Mouse (Mus musculus) erythroid progenitor cell, adult 5-6 weeks (primary cell): ENCODE data around the gene Ism1. TPM values are rescaled to one million over a fixed set of nuclear protein-coding genes. Genes with fewer than 3 reads are reported as not detected.

Experiments
- ATAC-seq: replicated peaks from 2 replicates; pipeline ENCODE4 v1.8.0; 2016; ENCODE audit warnings: moderate number of reproducible peaks, mild to moderate bottlenecking, moderate TSS enrichment, inconsistent platforms; ENCODE audit not compliant: poor library complexity, low FRiP score, severe bottlenecking
- total RNA-seq, 2 experiments: library from RNA; stranded (forward) in 1 of 2; stranded (reverse) in 1 of 2; fragments of 150-400 nt in 1 of 2; fragments of 186-747, 209-891 nt in 1 of 2; gene quantifications; 2 replicates each; pipeline versions ENCODE4 v1.2.3 to v1.2.4; 2015 to 2017; ENCODE audit warnings: low replicate concordance in 2 of 2

The Ism1 gene
- total RNA-seq (2015; ENCODE audit: low replicate concordance): not detected in 2 replicates
- total RNA-seq (2017; ENCODE audit: low replicate concordance): 0.64 TPM in 1 of 2 replicates, not detected in the other

DNA sequence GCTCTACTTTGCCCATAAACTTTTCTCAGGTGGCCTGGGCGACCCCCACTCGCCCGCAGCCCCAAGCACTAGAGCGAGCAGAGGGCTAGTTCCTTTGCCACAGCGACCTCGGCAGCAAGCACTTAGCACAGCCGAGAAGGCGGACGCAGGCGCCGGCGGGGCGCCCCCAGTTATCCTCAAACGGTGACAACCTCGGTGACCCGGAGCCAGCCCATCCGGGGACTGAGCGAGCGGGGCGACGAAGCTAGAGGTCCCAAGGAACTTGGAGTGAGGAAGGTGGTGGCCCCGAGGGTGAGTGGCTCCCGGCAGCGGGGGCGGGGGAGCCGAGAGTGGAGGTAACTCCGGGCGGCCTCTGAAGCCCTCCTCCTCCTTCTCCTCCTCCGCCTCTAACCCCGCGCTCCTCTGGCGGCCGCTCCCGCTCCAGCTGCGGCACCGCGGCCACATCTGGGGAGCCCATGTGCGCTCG is at the start of gene Ism1:
Ism1 (plus strand) TSS at position 370 of the 466 bp plus-strand sequence.
- no peak for ATAC-seq

DNA sequence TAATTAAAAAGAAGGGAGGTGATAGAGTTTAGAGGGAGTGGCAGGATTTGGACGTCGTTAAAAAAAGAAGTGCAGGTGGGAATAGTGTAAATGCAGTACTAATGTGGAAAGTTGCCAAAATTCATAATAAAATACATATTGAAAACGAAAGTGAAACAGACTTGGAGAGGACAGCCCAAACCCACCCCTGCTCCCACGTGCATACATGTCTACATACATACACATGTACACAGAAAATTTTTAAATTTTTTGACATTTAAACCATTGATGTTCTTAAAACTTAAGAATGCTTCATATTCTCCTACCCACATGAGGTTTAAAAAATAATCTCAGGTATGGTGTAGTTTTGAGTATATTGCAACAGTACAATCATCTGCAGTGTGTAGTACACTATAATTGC is 49.2 kb upstream of the Ism1 start:
- ATAC-seq: no peak

DNA sequence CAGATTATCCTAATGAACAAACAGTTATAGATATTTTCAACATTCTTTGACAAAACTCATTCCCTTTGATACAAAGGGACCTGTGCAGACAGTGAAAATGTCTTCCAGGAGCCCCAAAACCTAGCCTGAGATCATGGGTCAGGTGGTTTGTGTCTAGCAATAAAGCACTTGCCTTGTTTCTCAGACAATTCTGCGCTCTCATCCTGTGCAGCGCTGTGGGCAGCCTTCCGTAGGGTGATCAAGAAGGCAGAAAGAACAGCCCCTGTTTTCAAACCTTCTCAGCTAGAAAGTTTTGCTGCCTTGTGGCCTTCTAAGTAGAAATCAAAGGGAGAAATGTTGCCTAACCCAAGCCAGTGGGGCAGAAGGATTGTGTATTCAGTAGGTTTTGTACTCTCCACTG is 48.3 kb upstream of the Ism1 start:
- no peak for ATAC-seq

DNA sequence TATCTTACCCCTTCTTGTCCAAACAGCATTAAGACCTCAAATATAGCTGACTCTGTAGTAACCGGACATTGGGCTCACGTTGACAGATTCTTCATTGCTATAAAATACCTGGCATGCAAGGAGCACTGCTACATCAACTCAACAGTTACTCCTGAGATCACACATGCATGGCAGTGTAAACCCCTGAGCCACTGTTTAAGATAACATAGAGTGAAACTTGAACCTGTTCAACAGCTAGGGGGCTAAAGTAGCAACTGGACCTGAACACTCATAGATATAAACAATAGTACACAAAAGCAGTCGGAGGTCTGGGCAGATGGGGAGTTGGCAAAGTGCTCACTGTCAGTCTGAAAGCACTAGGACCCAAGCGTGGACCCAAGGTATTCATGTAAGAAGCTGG is 43.5 kb upstream of the Ism1 start:
- no peak for ATAC-seq

DNA sequence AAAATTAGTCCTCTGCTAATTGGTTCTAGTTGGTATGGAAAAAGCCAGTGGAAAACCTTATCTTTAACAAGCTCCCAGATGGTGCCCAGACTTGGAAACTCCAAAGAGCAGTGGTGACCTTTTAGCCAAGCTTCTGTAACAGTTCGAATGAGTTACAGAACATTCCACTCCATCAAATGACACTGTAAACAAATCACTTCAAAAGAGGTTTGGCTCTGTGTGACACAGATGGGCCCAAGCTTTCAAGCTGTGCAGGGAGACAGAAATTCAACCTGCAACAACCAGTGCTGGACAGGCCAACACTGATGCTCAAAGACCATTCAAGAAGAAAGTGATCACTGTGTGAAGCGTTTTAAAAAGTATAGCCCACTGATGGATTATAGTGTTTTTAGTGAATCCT is 40.1 kb upstream of the Ism1 start:
- ATAC-seq: no peak

DNA sequence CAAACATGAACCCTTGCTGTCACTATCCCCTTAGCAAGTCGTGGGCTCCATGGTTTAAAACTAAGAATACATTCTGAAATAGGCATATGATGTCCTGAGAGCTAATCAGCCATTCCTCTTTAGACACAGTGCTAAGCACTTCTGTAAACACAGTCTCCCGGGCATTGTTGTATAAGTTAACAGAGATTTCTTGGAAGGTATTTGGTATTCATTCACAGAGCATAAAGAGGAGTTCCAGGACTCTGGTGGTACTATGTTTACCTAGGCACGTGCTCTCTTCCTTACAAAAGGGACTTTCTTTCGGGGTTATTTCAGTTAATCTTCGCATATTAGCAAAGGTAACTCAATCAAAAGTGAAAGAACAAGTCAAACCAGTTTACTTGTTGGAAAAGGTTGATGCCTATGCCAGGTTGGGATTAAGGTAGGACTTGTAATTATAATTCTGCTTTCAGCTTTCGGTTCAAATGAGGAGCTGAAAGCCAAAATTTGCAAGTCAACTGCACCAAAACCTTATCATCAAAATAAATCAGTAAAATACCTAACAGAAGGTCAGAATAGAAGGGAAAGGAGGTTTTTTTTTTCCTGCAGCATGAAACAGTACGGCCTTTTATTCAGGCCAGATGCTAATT is 36.1 kb upstream of the Ism1 start:
- no peak for ATAC-seq

DNA sequence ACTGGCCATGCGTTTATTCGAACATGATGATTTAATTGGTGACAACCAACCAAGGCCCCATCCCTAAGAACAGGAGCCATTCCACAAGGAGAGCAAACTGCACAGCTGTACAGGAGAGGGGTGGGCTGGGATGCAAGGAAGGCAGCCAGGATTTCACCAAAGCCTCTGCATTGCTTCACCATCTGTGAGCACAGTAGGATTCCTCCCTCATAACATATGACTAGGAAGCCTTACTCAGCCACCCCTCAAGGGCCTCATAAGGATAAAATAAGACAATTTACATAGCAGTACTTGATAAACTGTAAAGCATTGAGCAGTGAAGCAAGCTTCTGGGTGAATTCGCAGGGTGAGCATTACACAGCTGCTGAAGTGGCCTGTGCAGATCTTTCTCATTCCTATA is 28.5 kb upstream of the Ism1 start:
- no peak for ATAC-seq

DNA sequence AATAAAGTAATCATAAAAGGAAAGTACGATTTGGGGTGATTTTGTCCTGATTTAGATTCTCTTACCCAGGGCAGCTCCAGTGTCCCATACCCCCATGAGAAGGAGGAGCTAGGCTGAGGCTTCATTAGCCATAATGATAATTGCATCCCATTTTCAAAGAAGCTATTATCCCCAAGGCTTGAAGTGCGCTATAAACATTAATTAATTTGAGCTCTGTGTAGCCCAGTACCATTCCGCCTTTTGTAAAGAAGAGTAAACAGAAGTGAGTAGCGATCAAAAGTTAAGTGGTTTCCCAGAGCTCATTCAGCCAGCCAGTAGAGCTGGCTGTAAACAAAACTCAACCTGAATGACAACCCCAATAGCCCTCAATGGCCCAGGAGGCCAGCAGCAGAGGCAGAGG is 21.2 kb upstream of the Ism1 start:
- ATAC-seq: no peak

DNA sequence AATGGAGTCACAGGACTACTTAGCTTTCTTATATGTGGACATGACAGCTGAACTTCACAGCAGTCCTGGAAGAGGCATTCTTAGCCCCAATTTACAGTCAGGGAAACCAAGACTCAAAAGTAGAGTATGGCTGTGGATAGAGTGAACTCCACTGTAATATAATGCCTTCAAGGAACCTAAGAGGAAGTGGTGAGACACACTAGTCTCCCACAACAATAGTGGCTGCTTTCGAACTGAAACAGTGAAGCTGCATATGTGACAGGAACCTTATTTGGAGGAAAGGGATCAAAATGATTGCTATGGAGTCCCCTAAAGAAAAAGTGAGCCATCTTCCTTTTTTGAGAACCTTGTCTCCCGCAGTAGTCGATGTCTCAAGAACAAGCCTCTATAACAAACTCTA is 6.1 kb upstream of the Ism1 start:
- no peak for ATAC-seq

DNA sequence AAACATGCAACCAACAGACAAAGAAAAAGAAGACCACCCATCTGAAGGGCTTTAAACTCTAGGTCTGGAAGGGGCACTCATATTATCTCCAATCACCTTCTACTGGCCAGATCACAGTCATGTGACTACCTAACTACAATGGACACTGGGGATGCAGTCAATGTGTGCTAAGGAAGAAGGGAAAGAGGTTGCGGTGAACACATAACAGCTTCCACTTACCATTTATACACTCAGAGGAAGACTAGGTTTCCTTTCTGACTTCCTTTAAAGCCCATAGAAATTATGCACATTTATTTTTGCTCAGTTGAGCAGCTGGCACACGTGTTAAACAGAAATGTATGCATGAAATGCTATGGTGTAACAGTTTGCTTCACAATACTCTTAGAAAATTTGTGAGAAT is 5.6 kb upstream of the Ism1 start:
- no peak for ATAC-seq

DNA sequence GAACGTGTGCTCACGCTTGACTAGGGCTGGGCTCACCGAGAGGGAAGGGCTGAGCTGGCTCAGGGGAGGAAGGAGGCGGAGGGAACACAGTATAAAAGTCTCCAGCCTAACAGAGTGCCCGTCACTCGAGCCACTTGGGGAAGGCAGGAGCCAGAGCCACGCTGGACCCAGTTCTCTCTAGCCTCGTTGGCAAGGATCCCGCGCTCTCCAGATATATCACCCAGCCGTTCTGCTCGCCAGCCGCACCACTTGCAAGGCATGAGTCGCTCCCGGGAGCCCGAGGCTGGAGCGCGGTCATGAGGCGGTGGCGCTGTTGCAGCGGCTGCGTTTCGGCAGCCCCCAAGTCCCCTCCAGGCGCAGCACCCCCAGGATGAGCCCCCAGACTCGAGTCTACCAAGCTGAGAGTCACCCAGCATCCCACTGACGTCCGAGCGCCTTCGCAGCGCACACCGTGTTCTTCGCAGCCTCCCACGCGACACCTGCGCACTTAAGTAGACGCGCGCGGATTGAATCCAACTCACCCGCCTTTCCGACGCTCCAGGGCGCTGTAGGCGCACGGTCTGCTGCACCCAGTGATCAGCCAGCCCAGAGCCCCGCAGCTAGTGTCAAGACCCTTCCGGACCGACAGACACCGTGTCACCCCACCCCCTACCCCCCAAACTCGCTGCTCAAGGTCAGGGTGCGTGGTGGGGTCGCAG is 764 bp upstream of the Ism1 start:
- ATAC-seq: no peak

DNA sequence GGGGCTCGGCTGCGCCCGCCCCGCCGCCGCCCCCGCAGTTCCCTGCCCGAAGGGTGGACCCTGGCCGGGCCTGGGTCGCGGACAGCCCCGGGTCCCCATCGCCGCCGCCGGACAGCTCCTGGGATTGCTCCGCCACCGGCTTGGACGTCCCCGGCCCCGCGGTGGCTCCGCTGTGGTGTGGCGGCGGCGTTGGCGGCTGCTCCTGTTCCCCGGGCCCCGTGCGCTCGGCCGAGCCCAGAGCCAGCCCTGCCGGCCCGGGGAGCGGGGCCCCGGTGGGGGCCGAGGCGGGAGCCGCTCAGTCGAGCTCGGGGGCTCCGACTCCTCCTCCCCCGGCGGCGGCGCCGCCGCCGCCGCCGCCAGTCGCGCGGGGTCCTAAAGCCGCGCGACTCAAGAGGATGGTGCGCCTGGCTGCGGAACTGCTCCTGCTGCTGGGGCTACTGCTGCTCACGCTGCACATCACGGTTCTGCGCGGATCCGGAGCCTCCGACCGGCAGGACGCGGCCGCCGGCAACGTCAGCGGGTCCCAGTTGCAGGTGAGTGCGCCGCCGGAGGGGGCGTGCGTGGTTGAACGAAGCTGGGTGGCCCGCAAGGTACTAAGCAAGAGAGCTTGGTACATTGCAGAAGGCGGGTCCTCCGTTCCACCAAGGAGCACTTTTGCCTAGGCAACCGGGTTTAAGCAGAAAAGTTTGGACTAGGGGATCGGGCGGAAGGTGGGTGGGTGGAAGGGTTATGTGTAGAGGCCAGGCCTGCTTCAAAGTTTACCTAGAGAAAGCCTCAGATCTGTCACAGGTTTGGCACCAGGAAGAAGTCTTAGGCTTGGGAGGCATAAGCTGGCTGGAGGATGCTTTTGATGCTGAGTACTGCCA is 530 bp downstream of the Ism1 start:
- no peak for ATAC-seq

DNA sequence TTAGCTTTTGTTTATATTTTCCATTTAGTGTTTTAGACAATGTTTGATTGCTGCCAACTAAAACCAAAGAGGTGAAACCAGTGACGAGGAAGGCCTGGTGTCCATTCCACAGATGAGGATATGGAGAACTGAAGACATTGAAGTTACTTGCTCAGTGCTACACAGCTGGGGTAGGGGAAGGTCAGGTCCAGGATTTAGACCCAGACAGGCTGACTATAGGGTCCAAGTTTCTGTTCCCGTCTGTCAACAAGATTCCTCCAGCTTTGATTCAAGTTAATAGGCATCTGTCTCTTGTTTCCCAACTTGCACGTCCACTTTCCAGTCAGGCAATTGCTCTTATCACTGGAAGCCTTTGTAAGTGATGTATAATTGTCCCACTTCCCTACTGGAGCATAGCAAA is 4.6 kb downstream of the Ism1 start:
- ATAC-seq: no peak

DNA sequence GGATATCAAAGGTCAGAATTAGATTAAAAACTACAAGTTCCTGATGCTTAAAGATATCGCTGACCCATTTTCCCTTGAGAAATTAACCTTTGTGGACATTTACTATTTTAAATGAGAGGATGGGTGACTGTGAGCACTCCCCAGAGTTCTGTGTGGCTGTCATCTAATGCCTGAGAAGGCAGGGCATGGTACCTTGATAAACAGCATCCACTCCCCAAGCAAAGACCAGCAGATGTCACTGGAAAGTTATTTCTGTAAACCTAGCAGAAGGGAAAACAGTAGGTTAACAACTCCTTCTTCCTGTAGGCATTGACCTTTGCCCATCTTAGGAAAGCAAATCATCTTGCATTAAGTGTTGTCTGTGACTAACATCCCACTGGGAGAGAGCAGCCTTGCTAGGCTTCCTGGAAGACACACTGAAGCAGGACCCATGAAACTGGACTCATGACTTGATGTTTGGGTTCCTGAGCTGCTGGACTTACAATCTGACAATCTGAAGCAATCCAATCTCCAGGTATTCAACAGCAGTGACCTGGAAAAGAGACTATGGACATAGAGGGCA is 11.5 kb downstream of the Ism1 start:
- ATAC-seq: no peak

DNA sequence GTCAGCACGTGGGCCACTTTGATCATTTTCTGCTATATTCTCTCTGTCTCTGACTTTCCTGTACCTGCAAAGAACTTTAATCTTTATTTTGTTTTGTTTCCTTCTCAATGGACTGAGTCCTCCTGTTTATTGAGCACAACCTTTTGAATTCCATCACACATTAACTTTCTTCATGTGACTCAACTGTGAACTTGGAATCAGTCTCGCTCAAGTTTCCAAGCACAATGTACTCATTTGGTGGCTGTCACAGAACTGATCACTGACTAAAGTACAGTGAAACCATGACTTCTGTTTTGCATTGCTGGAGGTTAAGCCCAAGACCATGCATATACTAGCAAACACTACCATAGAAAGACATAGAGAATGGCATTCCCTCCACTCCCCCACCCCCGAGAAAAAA is 15.5 kb downstream of the Ism1 start:
- no peak for ATAC-seq

DNA sequence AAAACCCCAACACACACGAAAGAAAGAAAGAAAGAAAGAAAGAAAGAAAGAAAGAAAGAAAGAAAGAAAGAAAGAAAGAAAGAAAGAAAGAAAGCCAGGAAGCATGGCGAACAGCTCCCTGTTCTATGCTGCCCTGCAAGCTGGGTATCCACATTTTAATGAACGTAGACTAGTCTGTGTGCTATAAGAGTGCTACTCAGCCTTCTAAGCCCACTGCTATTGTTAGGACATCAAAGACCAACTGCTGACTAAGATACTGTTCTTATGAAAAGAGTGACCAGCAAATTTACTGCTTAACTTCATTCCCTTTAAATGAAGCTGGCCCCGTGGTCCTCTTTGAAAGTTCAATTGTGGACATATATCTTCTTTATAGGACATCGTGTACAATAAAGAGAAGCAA is 16.7 kb downstream of the Ism1 start:
- ATAC-seq: no peak

DNA sequence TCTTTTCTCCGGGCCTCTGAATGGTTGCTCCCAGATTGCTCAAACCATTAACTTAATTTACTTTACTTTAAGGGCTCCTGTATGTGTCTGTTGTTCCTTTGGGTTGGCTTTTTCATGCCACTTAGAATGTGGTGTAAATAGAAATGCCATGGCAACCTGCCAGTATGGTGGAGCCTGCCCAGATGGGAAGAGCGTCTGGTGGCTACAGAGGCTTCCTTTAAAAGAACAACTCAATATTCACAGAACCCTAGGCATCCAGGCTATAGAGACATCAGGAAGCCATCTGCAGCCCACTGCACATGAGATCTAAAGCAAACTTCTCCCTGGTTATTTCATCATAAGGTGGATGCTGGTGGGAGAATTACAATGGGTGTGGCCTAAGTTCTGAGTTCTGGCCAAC is 18.6 kb downstream of the Ism1 start:
- no peak for ATAC-seq

DNA sequence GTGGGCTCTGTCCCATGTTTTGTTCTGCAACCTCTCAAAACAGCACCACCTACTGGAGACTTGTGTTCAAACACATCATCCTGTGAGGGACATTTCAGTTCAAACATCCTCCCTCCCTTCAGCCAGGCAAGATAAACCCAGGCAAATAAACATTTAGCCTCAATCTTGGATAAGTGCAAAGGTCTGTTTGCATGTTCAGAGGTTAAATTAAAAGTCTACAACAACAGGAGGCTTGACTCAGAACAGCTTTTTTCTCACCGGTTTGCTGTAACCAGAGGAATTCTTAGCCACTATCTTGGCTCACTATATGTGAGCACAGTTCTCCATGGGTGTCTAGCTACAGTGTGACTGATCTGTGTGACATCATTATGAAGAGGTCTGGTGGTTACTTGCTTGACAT is 22.6 kb downstream of the Ism1 start:
- no peak for ATAC-seq

DNA sequence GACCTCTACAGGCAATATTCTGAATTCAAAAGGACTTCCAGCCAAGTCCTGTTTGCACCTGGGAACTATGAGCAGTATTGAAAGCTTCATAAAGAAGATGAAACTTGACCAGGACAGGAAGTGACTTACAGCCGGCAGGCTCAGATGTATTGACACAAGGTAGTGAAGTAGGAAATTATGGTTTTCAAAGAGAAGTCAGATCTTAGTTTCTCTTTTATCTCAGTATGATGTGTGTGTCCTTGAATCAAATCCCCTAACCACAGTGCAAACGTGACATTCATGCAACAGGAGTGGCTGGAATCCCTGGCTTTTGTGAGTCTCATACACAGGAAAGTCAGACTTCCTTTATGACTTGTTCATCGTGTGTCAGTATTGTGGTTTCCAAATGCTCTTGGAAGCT is 27.0 kb downstream of the Ism1 start:
- ATAC-seq: no peak

DNA sequence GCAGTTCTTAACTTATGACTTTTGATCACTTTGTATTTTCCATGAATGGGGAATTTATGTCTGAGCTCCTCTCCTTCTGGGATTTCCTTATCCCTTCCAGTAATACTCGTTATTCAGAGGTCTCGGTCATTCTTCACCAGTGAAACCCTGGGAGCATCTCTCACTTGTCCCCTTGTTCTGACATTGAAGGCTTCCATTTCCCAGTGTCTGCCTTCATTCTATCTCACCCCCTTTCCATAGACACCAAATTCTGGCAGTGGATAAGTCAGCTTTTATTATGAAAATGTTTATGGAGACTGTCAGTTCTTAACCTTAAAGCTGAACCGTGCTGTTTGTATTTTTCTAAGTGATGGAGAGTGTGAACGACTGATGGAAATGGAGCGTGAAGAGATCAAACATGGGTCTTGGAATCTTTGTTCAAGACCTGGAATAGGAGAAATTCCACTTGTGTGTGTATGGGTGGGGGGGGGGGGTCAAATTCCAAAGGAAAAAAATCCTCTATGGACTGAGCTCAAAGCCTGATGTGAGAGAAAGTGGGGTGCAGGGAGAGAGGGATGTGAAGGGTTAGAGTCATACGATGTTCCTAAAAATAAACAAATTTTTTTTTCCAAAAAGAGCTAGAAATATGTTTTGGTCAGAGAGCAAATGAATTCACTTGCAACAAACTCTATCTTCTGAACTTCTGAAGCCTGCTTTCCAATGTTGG is 30.4 kb downstream of the Ism1 start:
- ATAC-seq: no peak
